In the genomic region with DNA sequence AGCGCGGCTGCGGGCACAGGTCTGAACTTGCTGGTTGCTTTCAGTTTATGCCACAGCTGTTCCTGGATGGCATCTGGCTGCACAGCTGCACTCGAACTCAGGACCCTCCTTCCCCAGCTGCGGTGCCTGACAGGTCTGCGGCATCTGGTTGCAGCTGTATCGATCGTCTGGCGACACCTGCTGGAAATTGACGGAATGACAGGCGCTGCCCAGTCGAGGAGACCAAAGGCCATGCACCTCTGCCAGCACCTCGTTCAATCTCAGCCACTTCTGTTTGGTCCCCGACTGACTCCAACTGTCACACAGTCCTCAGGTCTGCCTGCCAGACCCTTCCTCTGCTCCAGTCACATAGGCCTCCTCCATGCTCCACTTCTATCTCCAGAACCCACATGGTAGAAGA, we compare ENCODE assay signal across 10 mouse cellular contexts. TPM values are rescaled to one million over a fixed set of nuclear protein-coding genes. Genes with fewer than 3 reads are reported as not detected.
DNase-seq lines count a peak whose midpoint lies in the region; ATAC-seq lines count a peak whose summit lies in the region.
"Had no signal": no experiment of that assay in that cellular context is flagged by ENCODE, and none has a peak within 500 bp of the region (broad histone marks: within the 10 kb centered on the region; RNA-seq: fewer than 3 reads in every experiment).

No protein-coding gene starts in this region.

- DNase-seq in midbrain, embryonic 11.5 days (ENCODE audit: low spot score, missing footprints) = peak; percentile 99
- peak; percentile 80 to 85 for DNase-seq in cerebellum, postnatal 10 days
- peak; percentile 88 for DNase-seq in gastrocnemius, postnatal 10 days
- peak; percentile 82 for DNase-seq in liver, embryonic 11.5 days (ENCODE audit: low spot score)
- DNase-seq in thymus, postnatal 0 days (ENCODE audit: low spot score) = peak; percentile 85

- no peaks in the 10 kb centered on the region for H3K36me3 ChIP-seq in midbrain, embryonic 11.5 days (ENCODE audit: control insufficient read depth, insufficient read depth, low read length)
- peaks cover 8% of the 10 kb centered on the region for H3K36me3 ChIP-seq in midbrain, embryonic 16.5 days (ENCODE audit: control insufficient read depth, insufficient read depth, low read length)
- H3K36me3 ChIP-seq in intestine, embryonic 16.5 days (ENCODE audit: control insufficient read depth, insufficient read depth, low read length) = peaks cover 20% of the 10 kb centered on the region
- H3K36me3 ChIP-seq in liver, embryonic 11.5 days (ENCODE audit: control insufficient read depth, insufficient read depth, low read length) = peaks cover 8% of the 10 kb centered on the region

- WGBS in midbrain, embryonic 11.5 days = 17% methylated on average over 14 of the region's 14 CpGs
- WGBS in midbrain, embryonic 16.5 days = 12% methylated on average over 14 of the region's 14 CpGs
- WGBS in intestine, embryonic 16.5 days = 11% methylated on average over 14 of the region's 14 CpGs
- WGBS in liver, embryonic 11.5 days = 7% methylated on average over 14 of the region's 14 CpGs

- ATAC-seq in midbrain, embryonic 11.5 days (ENCODE audit: low FRiP score) = peak; percentile 64
- no peak for ATAC-seq in midbrain, embryonic 16.5 days
- peak; percentile 10; the same call in 1 of the 2 replicates for ATAC-seq in intestine, embryonic 16.5 days
- ATAC-seq in liver, embryonic 11.5 days (replicated peaks; ENCODE audit: low FRiP score) = peak; percentile 26; the same call in 1 of the 2 replicates
- ATAC-seq in neutrophil, adult 5-6 weeks (ENCODE audit: extremely low read depth, insufficient number of reproducible peaks, low FRiP score, poor library complexity, severe bottlenecking) = peak; percentile 82

- H3K9ac ChIP-seq in midbrain, embryonic 11.5 days (ENCODE audit: low read length) = no peak overlapping the region
- no peak overlapping the region for H3K9ac ChIP-seq in midbrain, embryonic 16.5 days (ENCODE audit: low read depth, low read length)
- H3K9ac ChIP-seq in intestine, embryonic 16.5 days (ENCODE audit: low read depth, low read length) = no peak overlapping the region
- no peak overlapping the region for H3K9ac ChIP-seq in liver, embryonic 11.5 days (ENCODE audit: low read depth, low read length)
- H3K9ac ChIP-seq: embryonic facial prominence, embryonic 13.5 days; neural tube, embryonic 12.5 days had no signal

- H3K4me1 ChIP-seq in midbrain, embryonic 11.5 days (ENCODE audit: control insufficient read depth, insufficient read depth, low read length) = no peaks in the 10 kb centered on the region
- H3K4me1 ChIP-seq in midbrain, embryonic 16.5 days (ENCODE audit: control insufficient read depth, insufficient read depth, low read length) = no peaks in the 10 kb centered on the region
- peaks cover 11% of the 10 kb centered on the region for H3K4me1 ChIP-seq in intestine, embryonic 16.5 days (ENCODE audit: control insufficient read depth, insufficient read depth, low read length)
- H3K4me1 ChIP-seq in liver, embryonic 11.5 days (replicated peaks; ENCODE audit: control insufficient read depth, insufficient read depth, low read length) = peaks cover 24% of the 10 kb centered on the region
- H3K4me1 ChIP-seq: neural tube, embryonic 12.5 days had no signal

- no peak overlapping the region for H3K4me2 ChIP-seq in midbrain, embryonic 11.5 days
- no peak overlapping the region for H3K4me2 ChIP-seq in midbrain, embryonic 16.5 days (ENCODE audit: low read length)
- no peak overlapping the region for H3K4me2 ChIP-seq in intestine, embryonic 16.5 days (ENCODE audit: low read depth, low read length)
- H3K4me2 ChIP-seq in liver, embryonic 11.5 days = no peak overlapping the region
- H3K4me2 ChIP-seq: embryonic facial prominence, embryonic 13.5 days; neural tube, embryonic 12.5 days had no signal

- no peak overlapping the region for H3K27ac ChIP-seq in midbrain, embryonic 11.5 days (ENCODE audit: low read depth, low read length)
- no peak overlapping the region for H3K27ac ChIP-seq in midbrain, embryonic 16.5 days (ENCODE audit: low read length)
- no peak overlapping the region for H3K27ac ChIP-seq in intestine, embryonic 16.5 days (ENCODE audit: low read length)
- H3K27ac ChIP-seq in liver, embryonic 11.5 days (ENCODE audit: low read depth, low read length) = no peak overlapping the region
- H3K27ac ChIP-seq: embryonic facial prominence, embryonic 13.5 days; neural tube, embryonic 12.5 days had no signal

- H3K4me3 ChIP-seq in midbrain, embryonic 11.5 days (ENCODE audit: low read depth, low read length) = no peak overlapping the region
- no peak overlapping the region for H3K4me3 ChIP-seq in midbrain, embryonic 16.5 days (ENCODE audit: low read depth, low read length)
- H3K4me3 ChIP-seq in intestine, embryonic 16.5 days (ENCODE audit: low read length) = no peak overlapping the region
- H3K4me3 ChIP-seq in liver, embryonic 11.5 days (ENCODE audit: low read depth, low read length) = no peak overlapping the region
- H3K4me3 ChIP-seq: embryonic facial prominence, embryonic 13.5 days; neural tube, embryonic 12.5 days had no signal

- no peaks in the 10 kb centered on the region; the same call in 1 of the 2 replicates for H3K27me3 ChIP-seq in midbrain, embryonic 11.5 days (ENCODE audit: control insufficient read depth, insufficient read depth, low read length)
- H3K27me3 ChIP-seq in midbrain, embryonic 16.5 days (ENCODE audit: control insufficient read depth, insufficient read depth, low read depth, low read length) = 0 out of 2 replicates have a peak, but pooled peaks cover 3% of the 10 kb centered on the region
- no peaks in the 10 kb centered on the region for H3K27me3 ChIP-seq in intestine, embryonic 16.5 days (replicated peaks; ENCODE audit: control insufficient read depth, insufficient read depth, low read length)
- 0 out of 2 replicates have a peak, but pooled peaks cover 2% of the 10 kb centered on the region for H3K27me3 ChIP-seq in liver, embryonic 11.5 days (replicated peaks; ENCODE audit: control insufficient read depth, insufficient read depth, low read length)

- H3K9me3 ChIP-seq in midbrain, embryonic 11.5 days (ENCODE audit: control insufficient read depth, low read length) = no peaks in the 10 kb centered on the region
- no peaks in the 10 kb centered on the region for H3K9me3 ChIP-seq in midbrain, embryonic 16.5 days (replicated peaks; ENCODE audit: control insufficient read depth, low read length, poor library complexity, severe bottlenecking)
- H3K9me3 ChIP-seq in intestine, embryonic 16.5 days (ENCODE audit: control insufficient read depth, low read length) = no peaks in the 10 kb centered on the region
- no peaks in the 10 kb centered on the region for H3K9me3 ChIP-seq in liver, embryonic 11.5 days (ENCODE audit: control insufficient read depth, low read length)
- H3K9me3 ChIP-seq: embryonic facial prominence, embryonic 13.5 days; neural tube, embryonic 12.5 days had no signal

RNA-seq across cellular contexts. Expression of a gene that starts 2.8 kb away (rescaled TPM):
- 1.1 and 1.4 TPM in 2 replicates for polyA plus RNA-seq in midbrain, embryonic 11.5 days (2014; fragmentation: Nextera tagmentation; extraction: Ambion mirVana)
- polyA plus RNA-seq in midbrain, embryonic 16.5 days (2015; fragmentation: Nextera tagmentation; extraction: Ambion mirVana) = 0.80 and 0.87 TPM in 2 replicates
- under 1 TPM; 0.47 to 0.77 TPM for total RNA-seq in gastrocnemius, postnatal 10 days (2021)
- 1.1 and 1.5 TPM in 2 replicates for polyA plus RNA-seq in intestine, embryonic 16.5 days (2015; fragmentation: Nextera tagmentation; extraction: Ambion mirVana)
- 10.1 and 11.3 TPM in 2 replicates for polyA plus RNA-seq in liver, embryonic 11.5 days (2014; fragmentation: Nextera tagmentation; extraction: Ambion mirVana)
- 12.6 and 13.4 TPM in 2 replicates for total RNA-seq in neutrophil, adult 5-6 weeks (2017)
- polyA plus RNA-seq in thymus, postnatal 0 days (2015; fragmentation: Nextera tagmentation; extraction: Ambion mirVana) = 3.5 TPM in 2 replicates

RNA-seq across cellular contexts. Expression of a gene that starts 18.2 kb away (rescaled TPM):
- polyA plus RNA-seq in midbrain, embryonic 11.5 days (2014; fragmentation: Nextera tagmentation; extraction: Ambion mirVana) = 55.8 and 59.3 TPM in 2 replicates
- 89.7 and 90.2 TPM in 2 replicates for polyA plus RNA-seq in midbrain, embryonic 16.5 days (2015; fragmentation: Nextera tagmentation; extraction: Ambion mirVana)
- 10 to 100 TPM; 40.6 to 44.8 TPM for total RNA-seq in gastrocnemius, postnatal 10 days (2021)
- polyA plus RNA-seq in intestine, embryonic 16.5 days (2015; fragmentation: Nextera tagmentation; extraction: Ambion mirVana) = 296 and 339 TPM in 2 replicates
- 46.4 and 47.0 TPM in 2 replicates for polyA plus RNA-seq in liver, embryonic 11.5 days (2014; fragmentation: Nextera tagmentation; extraction: Ambion mirVana)
- 13.5 and 27.0 TPM in 2 replicates for total RNA-seq in neutrophil, adult 5-6 weeks (2017)
- 28.5 and 30.0 TPM in 2 replicates for polyA plus RNA-seq in thymus, postnatal 0 days (2015; fragmentation: Nextera tagmentation; extraction: Ambion mirVana)

RNA-seq across cellular contexts. Expression of a gene that starts 26.8 kb away (rescaled TPM):
- polyA plus RNA-seq in midbrain, embryonic 11.5 days (2014; fragmentation: Nextera tagmentation; extraction: Ambion mirVana) = 0.37 and 0.43 TPM in 2 replicates
- polyA plus RNA-seq in midbrain, embryonic 16.5 days (2015; fragmentation: Nextera tagmentation; extraction: Ambion mirVana) = 0.44 and 0.58 TPM in 2 replicates
- total RNA-seq in gastrocnemius, postnatal 10 days (2021) = under 1 TPM; 0.56 to 0.61 TPM
- 0.86 and 0.99 TPM in 2 replicates for polyA plus RNA-seq in intestine, embryonic 16.5 days (2015; fragmentation: Nextera tagmentation; extraction: Ambion mirVana)
- 4.5 and 4.6 TPM in 2 replicates for polyA plus RNA-seq in liver, embryonic 11.5 days (2014; fragmentation: Nextera tagmentation; extraction: Ambion mirVana)
- 61.1 and 63.1 TPM in 2 replicates for total RNA-seq in neutrophil, adult 5-6 weeks (2017)
- polyA plus RNA-seq in thymus, postnatal 0 days (2015; fragmentation: Nextera tagmentation; extraction: Ambion mirVana) = 22.2 and 25.6 TPM in 2 replicates

RNA-seq across cellular contexts. Expression of a gene that starts 30.6 kb away (rescaled TPM):
- 40.4 and 44.5 TPM in 2 replicates for polyA plus RNA-seq in midbrain, embryonic 11.5 days (2014; fragmentation: Nextera tagmentation; extraction: Ambion mirVana)
- 61.1 and 61.3 TPM in 2 replicates for polyA plus RNA-seq in midbrain, embryonic 16.5 days (2015; fragmentation: Nextera tagmentation; extraction: Ambion mirVana)
- 10 to 100 TPM; 45.9 to 48.2 TPM for total RNA-seq in gastrocnemius, postnatal 10 days (2021)
- polyA plus RNA-seq in intestine, embryonic 16.5 days (2015; fragmentation: Nextera tagmentation; extraction: Ambion mirVana) = 126 and 137 TPM in 2 replicates
- polyA plus RNA-seq in liver, embryonic 11.5 days (2014; fragmentation: Nextera tagmentation; extraction: Ambion mirVana) = 92.2 and 97.9 TPM in 2 replicates
- total RNA-seq in neutrophil, adult 5-6 weeks (2017) = 148 and 149 TPM in 2 replicates
- 39.4 and 45.5 TPM in 2 replicates for polyA plus RNA-seq in thymus, postnatal 0 days (2015; fragmentation: Nextera tagmentation; extraction: Ambion mirVana)

RNA-seq across cellular contexts. Expression of a gene that starts 32.5 kb away (rescaled TPM):
- polyA plus RNA-seq in midbrain, embryonic 11.5 days (2014; fragmentation: Nextera tagmentation; extraction: Ambion mirVana) = 306 and 325 TPM in 2 replicates
- polyA plus RNA-seq in midbrain, embryonic 16.5 days (2015; fragmentation: Nextera tagmentation; extraction: Ambion mirVana) = 700 and 706 TPM in 2 replicates
- 100 to 1,000 TPM; 614 to 667 TPM for total RNA-seq in gastrocnemius, postnatal 10 days (2021)
- 473 and 518 TPM in 2 replicates for polyA plus RNA-seq in intestine, embryonic 16.5 days (2015; fragmentation: Nextera tagmentation; extraction: Ambion mirVana)
- polyA plus RNA-seq in liver, embryonic 11.5 days (2014; fragmentation: Nextera tagmentation; extraction: Ambion mirVana) = 213 and 229 TPM in 2 replicates
- 276 and 331 TPM in 2 replicates for total RNA-seq in neutrophil, adult 5-6 weeks (2017)
- polyA plus RNA-seq in thymus, postnatal 0 days (2015; fragmentation: Nextera tagmentation; extraction: Ambion mirVana) = 683 and 740 TPM in 2 replicates
